Mouse (Mus musculus): ENCODE measurements around the gene Csnka2ip. TPM values are rescaled to one million over a fixed set of nuclear protein-coding genes. Genes with fewer than 3 reads are reported as not detected.

Csnka2ip gene
- polyA plus RNA-seq (2016; fragmentation: Nextera tagmentation; extraction: Ambion mirVana), result not detected in 2 replicates

- H3K36me3 ChIP-seq, result no peaks in the 10 kb centered on the region
- H3K27ac ChIP-seq, result no peak within 1 kb of the TSS
- no peak within 1 kb of the TSS for H3K4me2 ChIP-seq
- no peak for ATAC-seq (ENCODE audit: insufficient number of reproducible peaks, insufficient read depth, low FRiP score, low TSS enrichment, low read depth)
- WGBS, result 89% methylated on average over 1 of the region's 1 CpGs
- H3K4me3 ChIP-seq (replicated peaks), result no peak within 1 kb of the TSS
- no peak within 1 kb of the TSS for H3K9ac ChIP-seq (replicated peaks)
- no peaks in the 10 kb centered on the region for H3K27me3 ChIP-seq
- no peaks in the 10 kb centered on the region for H3K4me1 ChIP-seq (replicated peaks)
- no peaks in the 10 kb centered on the region for H3K9me3 ChIP-seq
These were observed at the start of gene Csnka2ip for GRCm38 (mm10) chr16:64602308-64602707. Csnka2ip (minus strand) TSS chr16:64602408.

DNA sequence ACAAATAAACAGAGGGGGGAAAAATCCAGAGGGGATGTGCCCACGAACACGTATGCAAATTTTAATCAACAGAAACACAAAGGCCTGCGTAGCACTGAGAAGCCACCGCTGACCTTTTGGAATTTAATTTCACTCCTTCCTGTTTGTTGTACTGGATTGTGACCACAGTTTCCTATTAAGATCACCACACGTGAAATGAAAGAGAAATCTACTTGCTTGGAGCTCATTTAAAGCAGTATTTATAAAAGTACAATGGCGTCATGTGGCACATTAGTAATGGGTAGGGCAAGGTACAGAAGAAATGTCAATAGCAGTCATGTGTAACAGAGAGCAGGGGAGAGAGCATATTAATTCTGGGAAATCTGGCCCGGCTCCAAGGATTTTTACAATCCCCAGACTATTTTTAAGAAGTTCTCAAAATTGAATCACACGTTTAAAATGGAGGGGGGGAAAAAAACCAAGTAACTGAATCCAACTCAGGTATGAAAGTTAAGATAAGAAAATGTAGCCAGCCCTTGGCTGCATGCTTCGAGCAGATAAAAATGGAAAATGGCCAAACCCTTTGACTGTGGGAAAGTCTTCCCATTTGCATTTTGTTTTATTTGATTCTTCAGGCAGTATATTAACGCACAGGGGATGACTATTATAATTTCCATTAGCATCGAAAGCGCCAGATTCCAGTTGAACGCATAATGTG lies 47.5 kb upstream of the Csnka2ip start:
- H3K9me3 ChIP-seq, result no peaks in the 10 kb centered on the region
- H3K4me2 ChIP-seq, result no peak overlapping the region
- no peak overlapping the region for H3K27ac ChIP-seq
- H3K4me3 ChIP-seq (replicated peaks), result no peak overlapping the region
- H3K4me1 ChIP-seq (replicated peaks), result no peaks in the 10 kb centered on the region
- H3K27me3 ChIP-seq, result no peaks in the 10 kb centered on the region
- 71% methylated on average over 13 of the region's 13 CpGs for WGBS
- H3K9ac ChIP-seq (replicated peaks), result no peak overlapping the region
- H3K36me3 ChIP-seq, result no peaks in the 10 kb centered on the region
- ATAC-seq (ENCODE audit: insufficient number of reproducible peaks, insufficient read depth, low FRiP score, low TSS enrichment, low read depth), result 0 out of 2 replicates have a peak, but pooled peaks have one; percentile 31

DNA sequence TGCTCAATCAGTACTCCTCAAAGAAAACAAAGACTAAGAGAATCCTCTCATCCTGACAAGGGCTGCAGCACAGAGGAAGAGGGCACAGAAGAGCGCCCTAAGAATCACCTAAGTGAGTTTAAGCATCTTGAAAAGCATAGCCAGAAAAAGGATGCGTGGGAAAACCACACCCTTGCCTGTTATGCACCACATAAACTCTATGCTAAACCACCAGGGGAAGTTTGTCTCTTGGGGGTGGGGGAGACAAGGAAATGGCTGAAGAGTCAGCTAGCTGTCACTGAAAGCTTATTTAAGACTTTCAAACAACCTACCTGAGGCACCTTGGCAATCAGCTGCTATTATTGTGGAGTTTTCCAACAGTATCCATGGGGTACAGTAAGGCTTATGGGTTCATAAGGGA lies 45.6 kb upstream of the Csnka2ip start:
- no peak for ATAC-seq (ENCODE audit: insufficient number of reproducible peaks, insufficient read depth, low FRiP score, low TSS enrichment, low read depth)
- no peak overlapping the region for H3K4me2 ChIP-seq
- H3K27me3 ChIP-seq, result no peaks in the 10 kb centered on the region
- WGBS, result 78% methylated on average over 2 of the region's 2 CpGs
- no peak overlapping the region for H3K9ac ChIP-seq (replicated peaks)
- H3K4me3 ChIP-seq (replicated peaks), result no peak overlapping the region
- H3K27ac ChIP-seq, result no peak overlapping the region
- H3K9me3 ChIP-seq, result no peaks in the 10 kb centered on the region
- H3K4me1 ChIP-seq (replicated peaks), result no peaks in the 10 kb centered on the region
- H3K36me3 ChIP-seq, result no peaks in the 10 kb centered on the region

GRCm38 (mm10) chr16:64635110-64635509 lies 32.9 kb upstream of the Csnka2ip start:
- H3K4me1 ChIP-seq (replicated peaks), result no peaks in the 10 kb centered on the region
- H3K27ac ChIP-seq, result no peak overlapping the region
- H3K4me3 ChIP-seq (replicated peaks), result no peak overlapping the region
- no peak overlapping the region for H3K4me2 ChIP-seq
- WGBS, result 81% methylated on average over 1 of the region's 1 CpGs
- no peaks in the 10 kb centered on the region for H3K9me3 ChIP-seq
- H3K27me3 ChIP-seq, result no peaks in the 10 kb centered on the region
- ATAC-seq (ENCODE audit: insufficient number of reproducible peaks, insufficient read depth, low FRiP score, low TSS enrichment, low read depth), result no peak
- no peak overlapping the region for H3K9ac ChIP-seq (replicated peaks)
- no peaks in the 10 kb centered on the region for H3K36me3 ChIP-seq

DNA sequence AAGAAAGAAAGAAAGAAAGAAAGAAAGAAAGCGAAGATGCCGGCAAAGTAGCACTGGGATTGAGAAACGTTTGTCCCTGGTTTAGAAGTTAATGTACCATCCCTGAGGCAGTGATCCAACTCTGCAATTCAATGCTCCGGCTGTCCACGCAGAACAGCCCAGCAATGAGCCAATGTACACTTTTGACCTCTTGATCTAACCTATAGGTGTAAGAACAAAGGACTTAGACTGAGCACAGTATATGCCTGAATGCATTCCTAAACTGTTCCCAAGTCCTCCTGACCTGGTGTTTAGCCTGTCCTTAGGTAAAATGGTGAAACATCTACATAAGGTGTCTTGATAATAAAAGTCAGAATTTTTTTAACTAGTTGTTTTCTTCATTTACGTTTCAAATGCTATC lies 17.9 kb upstream of the Csnka2ip start:
- H3K27me3 ChIP-seq, result no peaks in the 10 kb centered on the region
- H3K27ac ChIP-seq, result no peak overlapping the region
- H3K9ac ChIP-seq (replicated peaks), result no peak overlapping the region
- H3K4me1 ChIP-seq (replicated peaks), result no peaks in the 10 kb centered on the region
- no peak overlapping the region for H3K4me3 ChIP-seq (replicated peaks)
- WGBS, result 84% methylated on average over 6 of the region's 6 CpGs
- no peaks in the 10 kb centered on the region for H3K36me3 ChIP-seq
- no peak overlapping the region for H3K4me2 ChIP-seq
- H3K9me3 ChIP-seq, result no peaks in the 10 kb centered on the region
- no peak for ATAC-seq (ENCODE audit: insufficient number of reproducible peaks, insufficient read depth, low FRiP score, low TSS enrichment, low read depth)

- no peaks in the 10 kb centered on the region for H3K9me3 ChIP-seq
- no peak overlapping the region for H3K27ac ChIP-seq
- no peaks in the 10 kb centered on the region for H3K27me3 ChIP-seq
- H3K9ac ChIP-seq (replicated peaks), result no peak overlapping the region
- H3K4me1 ChIP-seq (replicated peaks), result no peaks in the 10 kb centered on the region
- no peaks in the 10 kb centered on the region for H3K36me3 ChIP-seq
- 80% methylated on average over 3 of the region's 3 CpGs for WGBS
- no peak for ATAC-seq (ENCODE audit: insufficient number of reproducible peaks, insufficient read depth, low FRiP score, low TSS enrichment, low read depth)
- H3K4me3 ChIP-seq (replicated peaks), result no peak overlapping the region
- H3K4me2 ChIP-seq, result no peak overlapping the region
These were observed 12.4 kb upstream of the Csnka2ip start for GRCm38 (mm10) chr16:64614648-64615047.

DNA sequence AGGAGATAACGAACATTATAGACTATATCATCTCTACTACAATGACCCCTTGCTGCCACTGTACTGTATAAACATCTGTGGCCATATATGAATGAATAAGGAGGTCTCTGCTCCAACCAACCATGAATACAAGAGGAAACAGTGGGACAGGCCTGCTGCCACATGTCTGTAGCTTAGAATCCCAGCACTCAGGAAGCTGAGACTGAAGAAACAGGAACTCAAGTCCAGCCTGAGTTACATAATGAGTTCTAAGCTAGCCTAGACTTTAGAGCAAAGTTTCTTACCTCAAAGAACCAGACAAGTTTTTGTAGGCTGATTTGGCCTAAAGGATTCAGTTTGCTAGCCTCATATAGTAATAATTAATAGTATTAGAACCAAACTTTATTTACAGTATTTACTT lies 5.6 kb upstream of the Csnka2ip start:
- ATAC-seq (ENCODE audit: insufficient number of reproducible peaks, insufficient read depth, low FRiP score, low TSS enrichment, low read depth), result no peak
- H3K4me1 ChIP-seq (replicated peaks), result no peaks in the 10 kb centered on the region
- H3K9me3 ChIP-seq, result no peaks in the 10 kb centered on the region
- no peak overlapping the region for H3K4me3 ChIP-seq (replicated peaks)
- no peak overlapping the region for H3K4me2 ChIP-seq
- H3K27me3 ChIP-seq, result no peaks in the 10 kb centered on the region
- no peaks in the 10 kb centered on the region for H3K36me3 ChIP-seq
- 86% methylated on average over 1 of the region's 1 CpGs for WGBS
- H3K9ac ChIP-seq (replicated peaks), result no peak overlapping the region
- no peak overlapping the region for H3K27ac ChIP-seq

DNA sequence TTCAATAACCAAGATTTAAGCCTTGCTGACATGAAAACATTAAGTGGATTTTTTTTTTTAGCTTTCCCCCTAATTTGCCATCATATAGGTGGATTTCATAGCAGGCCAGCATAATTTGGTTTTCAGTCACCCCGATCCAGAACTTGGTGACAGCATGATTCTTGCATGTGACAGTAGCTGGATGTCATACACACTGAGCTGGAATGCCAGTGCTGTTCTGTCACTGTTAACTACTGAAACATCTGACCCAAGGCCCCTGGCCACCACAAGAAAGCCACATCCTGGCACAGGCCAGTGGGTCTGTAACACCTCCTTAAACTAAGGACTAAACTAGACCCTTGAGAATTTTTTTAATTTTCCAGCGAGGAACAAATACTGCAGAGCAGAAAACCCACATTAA lies 15.4 kb downstream of the Csnka2ip start:
- Histone ChIP-seq H3K9ac (replicated peaks) (no peak overlapping the region), H3K27me3 (no peaks in the 10 kb centered on the region), H3K4me3 (replicated peaks) (no peak overlapping the region), H3K9me3 (no peaks in the 10 kb centered on the region), H3K36me3 (no peaks in the 10 kb centered on the region), H3K4me1 (replicated peaks) (no peaks in the 10 kb centered on the region), H3K4me2 (no peak overlapping the region), H3K27ac (no peak overlapping the region)
- 62% methylated on average over 2 of the region's 2 CpGs for WGBS
- ATAC-seq (ENCODE audit: insufficient number of reproducible peaks, insufficient read depth, low FRiP score, low TSS enrichment, low read depth), result no peak

DNA sequence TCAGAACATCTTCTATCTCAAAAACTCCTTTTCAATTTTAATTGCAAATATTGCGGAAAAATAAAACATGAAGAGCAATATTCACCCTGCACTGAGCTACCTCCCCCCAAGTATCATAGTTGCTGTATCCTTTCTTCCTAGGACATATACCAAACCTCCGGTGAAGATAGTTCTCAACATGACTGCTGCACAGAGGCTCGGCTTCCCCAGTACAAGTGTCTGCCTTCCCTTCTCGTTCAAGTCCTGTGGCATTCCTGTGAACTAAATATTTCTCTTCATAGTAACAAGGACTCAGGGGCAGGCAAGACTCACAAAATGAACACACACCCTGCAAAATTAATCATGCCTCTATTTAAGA lies 16.0 kb downstream of the Csnka2ip start:
- Histone ChIP-seq H3K4me1 (replicated peaks) (no peaks in the 10 kb centered on the region), H3K4me3 (replicated peaks) (no peak overlapping the region), H3K9me3 (no peaks in the 10 kb centered on the region), H3K9ac (replicated peaks) (no peak overlapping the region), H3K4me2 (no peak overlapping the region), H3K27ac (no peak overlapping the region), H3K36me3 (no peaks in the 10 kb centered on the region), H3K27me3 (no peaks in the 10 kb centered on the region)
- 80% methylated on average over 4 of the region's 4 CpGs for WGBS
- no peak for ATAC-seq (ENCODE audit: insufficient number of reproducible peaks, insufficient read depth, low FRiP score, low TSS enrichment, low read depth)

DNA sequence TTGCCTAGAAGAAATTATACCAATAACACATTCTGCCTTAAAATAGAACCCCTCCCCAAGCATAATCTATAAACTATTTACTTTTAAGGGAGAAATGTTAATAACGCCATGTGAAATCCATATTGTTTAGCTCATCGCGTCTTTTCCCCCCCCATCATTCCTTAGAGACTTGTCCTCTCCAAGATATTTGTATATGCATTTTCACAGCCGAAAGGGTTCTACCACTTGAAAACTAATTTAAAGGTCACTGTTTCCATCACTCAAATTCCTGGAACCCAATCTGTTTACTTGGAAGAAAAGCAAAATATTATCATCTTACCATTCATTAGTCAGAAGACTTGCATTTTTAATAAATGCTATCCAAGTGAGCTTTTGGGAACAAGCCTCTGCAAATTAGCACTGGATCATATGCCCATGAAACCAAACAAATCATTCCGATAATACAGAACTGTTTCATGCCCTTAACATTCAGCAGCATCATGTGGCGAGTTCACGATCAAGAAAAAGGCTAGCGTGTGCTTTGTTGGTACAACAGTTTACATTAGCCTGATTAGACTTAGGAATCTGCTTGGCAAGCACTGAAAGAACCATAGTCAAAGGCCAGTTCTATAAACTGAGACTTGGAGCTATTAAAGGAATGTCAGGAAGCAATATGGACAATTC lies 16.5 kb downstream of the Csnka2ip start:
- H3K9ac ChIP-seq (replicated peaks), result no peak overlapping the region
- no peak for ATAC-seq (ENCODE audit: insufficient number of reproducible peaks, insufficient read depth, low FRiP score, low TSS enrichment, low read depth)
- no peak overlapping the region for H3K4me2 ChIP-seq
- H3K9me3 ChIP-seq, result no peaks in the 10 kb centered on the region
- no peaks in the 10 kb centered on the region for H3K27me3 ChIP-seq
- H3K4me1 ChIP-seq (replicated peaks), result no peaks in the 10 kb centered on the region
- H3K27ac ChIP-seq, result no peak overlapping the region
- H3K36me3 ChIP-seq, result no peaks in the 10 kb centered on the region
- H3K4me3 ChIP-seq (replicated peaks), result no peak overlapping the region
- WGBS, result 92% methylated on average over 8 of the region's 8 CpGs

- WGBS, result 84% methylated on average over 4 of the region's 4 CpGs
- no peak overlapping the region for H3K27ac ChIP-seq
- H3K36me3 ChIP-seq, result no peaks in the 10 kb centered on the region
- no peaks in the 10 kb centered on the region for H3K27me3 ChIP-seq
- no peaks in the 10 kb centered on the region for H3K4me1 ChIP-seq (replicated peaks)
- no peak overlapping the region for H3K4me3 ChIP-seq (replicated peaks)
- no peak for ATAC-seq (ENCODE audit: insufficient number of reproducible peaks, insufficient read depth, low FRiP score, low TSS enrichment, low read depth)
- no peak overlapping the region for H3K9ac ChIP-seq (replicated peaks)
- no peak overlapping the region for H3K4me2 ChIP-seq
- no peaks in the 10 kb centered on the region for H3K9me3 ChIP-seq
These were observed 17.6 kb downstream of the Csnka2ip start for GRCm38 (mm10) chr16:64584591-64584990.

GRCm38 (mm10) chr16:64583406-64583805 lies 18.8 kb downstream of the Csnka2ip start:
- Histone ChIP-seq H3K27ac (no peak overlapping the region), H3K4me3 (replicated peaks) (no peak overlapping the region), H3K27me3 (no peaks in the 10 kb centered on the region), H3K9me3 (no peaks in the 10 kb centered on the region), H3K9ac (replicated peaks) (no peak overlapping the region), H3K4me1 (replicated peaks) (no peaks in the 10 kb centered on the region), H3K36me3 (no peaks in the 10 kb centered on the region), H3K4me2 (no peak overlapping the region)
- WGBS, result 74% methylated on average over 3 of the region's 3 CpGs
- no peak for ATAC-seq (ENCODE audit: insufficient number of reproducible peaks, insufficient read depth, low FRiP score, low TSS enrichment, low read depth)
